Mouse (Mus musculus): ENCODE data around the gene Ccdc47.

The Ccdc47 gene

GRCm38 (mm10) chr11:106198277-106198676 is 17.9 kb downstream of the Ccdc47 start:
- no peak for DNase-seq (ENCODE audit: low spot score)

DNA sequence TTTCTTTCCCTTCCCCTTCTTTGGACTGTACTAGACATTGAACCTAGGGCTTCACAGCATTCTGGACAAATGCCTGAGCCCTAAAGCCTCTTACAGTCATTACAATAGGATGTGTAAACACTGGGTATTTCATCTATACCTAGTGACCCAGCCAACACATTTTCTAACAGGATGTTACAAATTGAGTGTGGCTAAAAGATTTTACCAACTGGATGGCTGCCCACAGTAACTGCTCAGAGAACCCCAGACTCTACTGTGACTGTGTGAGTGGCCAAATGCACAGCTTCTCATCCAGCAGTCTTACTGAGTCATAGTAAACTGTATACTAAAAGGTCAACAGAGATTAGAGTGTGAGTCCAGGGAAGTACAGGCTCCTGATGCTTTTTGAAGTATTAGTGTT is 20.8 kb downstream of the Ccdc47 start:
- no peak for DNase-seq (ENCODE audit: low spot score)

DNA sequence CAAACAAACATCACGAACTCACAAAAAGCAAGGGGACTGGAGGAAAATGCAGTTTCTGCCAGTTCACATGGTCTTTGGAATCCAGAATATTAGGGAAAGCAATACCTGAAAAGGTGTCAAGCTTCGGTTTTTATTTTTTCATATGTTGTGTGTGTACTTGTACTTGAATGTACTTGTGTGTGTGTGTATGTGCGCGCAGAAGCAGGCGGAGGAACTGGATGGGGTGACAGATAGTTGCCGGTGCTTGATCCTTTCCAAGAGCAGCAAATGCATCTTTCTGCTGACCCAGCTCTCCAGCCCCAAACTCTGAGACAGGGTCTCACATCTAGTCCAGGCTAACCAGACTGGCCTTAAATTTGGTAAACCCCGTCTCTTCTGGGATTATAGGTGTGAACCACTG is 21.3 kb downstream of the Ccdc47 start:
- DNase-seq (ENCODE audit: low spot score) = no peak

- no peak for DNase-seq (ENCODE audit: low spot score)
Observed at GRCm38 (mm10) chr11:106194155-106194541, 22.0 kb downstream of the Ccdc47 start.

GRCm38 (mm10) chr11:106193371-106194154 is 22.6 kb downstream of the Ccdc47 start:
- peak; percentile 98 for DNase-seq (ENCODE audit: low spot score)

GRCm38 (mm10) chr11:106192657-106193370 is 23.3 kb downstream of the Ccdc47 start:
- DNase-seq (ENCODE audit: low spot score) = peak; percentile 4

GRCm38 (mm10) chr11:106192241-106192640 is 23.9 kb downstream of the Ccdc47 start:
- DNase-seq (ENCODE audit: low spot score) = no peak

DNA sequence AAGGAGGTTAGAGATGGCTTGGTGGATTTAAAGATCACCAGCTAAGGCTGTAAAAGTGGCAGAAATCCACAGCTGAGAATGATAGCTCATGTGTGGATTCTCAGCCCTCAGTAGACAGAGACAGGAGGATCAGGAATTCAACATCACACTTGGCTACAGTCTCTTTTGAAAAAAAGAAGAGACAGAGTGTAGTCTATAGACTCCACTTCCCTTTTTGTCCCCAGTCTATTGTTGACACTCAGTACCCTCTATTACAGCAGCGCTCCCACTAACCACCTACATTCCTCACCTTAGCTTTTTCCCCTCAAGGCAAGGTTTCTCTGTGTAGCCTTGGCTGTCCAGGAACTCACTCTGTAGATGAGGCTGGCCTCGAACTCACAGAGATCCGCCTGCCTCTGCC is 24.4 kb downstream of the Ccdc47 start:
- no peak for DNase-seq (ENCODE audit: low spot score)

DNA sequence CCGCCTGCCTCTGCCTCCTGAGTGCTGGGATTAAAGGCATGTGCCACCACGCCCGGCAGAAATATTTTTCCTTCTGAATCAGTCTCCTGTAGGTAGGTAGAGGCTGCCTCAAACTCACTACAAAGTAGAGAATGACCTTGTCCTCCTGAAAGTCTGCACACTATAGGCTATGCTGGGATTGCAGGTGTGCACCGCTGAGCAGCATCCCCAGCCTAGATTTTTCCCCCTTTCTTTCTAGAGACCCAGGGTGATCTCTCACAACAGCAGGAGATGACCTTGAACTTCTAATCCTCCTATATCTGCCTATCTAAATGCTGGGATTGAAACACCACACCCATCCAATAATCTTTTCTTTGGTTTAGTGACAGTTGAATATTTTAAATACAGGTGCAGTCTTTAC is 28.8 kb downstream of the Ccdc47 start:
- DNase-seq (ENCODE audit: low spot score) = no peak

GRCm38 (mm10) chr11:106180449-106180801 is 35.7 kb downstream of the Ccdc47 start:
- DNase-seq (ENCODE audit: low spot score) = no peak

DNA sequence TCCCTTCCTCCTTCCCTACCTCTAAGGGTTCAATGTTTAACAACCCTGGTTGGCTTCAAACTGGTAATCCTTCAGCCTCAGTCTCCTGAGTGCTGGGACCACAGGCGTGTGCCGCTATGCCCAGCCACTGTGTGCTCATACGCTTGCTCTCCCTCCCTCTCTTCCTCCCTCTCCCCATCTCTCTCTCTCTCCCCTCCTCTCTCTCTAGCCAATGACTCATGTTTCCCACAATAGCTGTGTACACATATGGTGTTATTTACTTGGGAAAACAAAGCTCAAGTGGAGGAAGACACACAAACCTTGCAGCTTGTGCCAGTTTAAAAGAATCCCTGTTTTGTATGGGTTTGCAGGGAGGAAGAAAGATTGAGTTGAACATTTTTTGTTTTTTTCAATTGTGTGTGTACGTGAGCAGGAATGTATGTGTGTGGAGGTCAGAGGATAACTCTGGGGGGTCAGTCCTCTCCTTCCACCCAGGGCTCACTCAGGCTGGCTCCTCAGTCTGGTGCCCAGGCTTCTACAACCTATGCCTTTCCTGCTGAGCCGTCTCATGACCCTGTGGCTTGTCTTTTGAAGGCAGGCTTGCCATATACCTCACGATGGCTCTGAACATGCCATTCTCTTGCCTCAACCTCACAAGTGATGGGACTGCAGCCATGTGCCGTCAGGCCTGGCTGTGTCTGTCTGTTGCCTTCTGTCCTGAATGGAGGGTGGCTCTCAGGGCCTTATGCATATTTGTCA is 36.3 kb downstream of the Ccdc47 start:
- no peak for DNase-seq (ENCODE audit: low spot score)

DNA sequence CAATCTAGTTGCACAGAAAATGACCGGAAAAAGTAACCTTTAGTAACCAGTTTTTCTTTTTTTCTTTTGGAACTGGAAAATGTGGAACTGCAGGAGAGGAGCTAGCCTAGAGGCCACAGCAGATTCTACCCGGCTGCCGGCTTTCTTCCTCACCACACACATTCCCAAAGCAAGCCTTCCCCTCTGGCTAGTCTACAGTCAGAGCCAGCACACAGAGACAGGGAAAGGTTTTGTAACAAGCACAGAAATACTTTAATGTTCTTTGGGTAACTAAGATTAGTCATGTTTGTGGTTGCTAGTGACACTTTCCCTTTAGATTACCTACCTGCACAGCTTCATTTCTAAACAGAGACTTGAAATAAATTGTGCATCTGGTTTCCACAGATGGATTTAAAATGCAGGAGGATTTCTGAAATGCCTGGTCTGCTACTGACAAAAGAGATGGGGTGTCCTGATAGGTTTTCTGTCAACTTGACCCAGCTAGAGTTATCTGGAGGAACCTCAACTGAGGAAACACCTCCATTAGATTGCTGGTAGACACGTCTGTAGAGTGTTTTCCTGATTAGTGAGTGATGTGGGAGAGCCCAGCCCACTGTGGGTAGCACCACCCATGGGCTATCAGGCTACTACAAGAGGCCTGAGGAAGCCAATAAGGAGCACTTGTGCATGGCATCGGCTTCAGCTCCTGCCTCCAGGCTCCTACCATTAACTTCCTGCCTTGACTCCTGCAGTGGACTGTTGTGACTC is 37.9 kb downstream of the Ccdc47 start:
- DNase-seq (ENCODE audit: low spot score) = no peak

DNA sequence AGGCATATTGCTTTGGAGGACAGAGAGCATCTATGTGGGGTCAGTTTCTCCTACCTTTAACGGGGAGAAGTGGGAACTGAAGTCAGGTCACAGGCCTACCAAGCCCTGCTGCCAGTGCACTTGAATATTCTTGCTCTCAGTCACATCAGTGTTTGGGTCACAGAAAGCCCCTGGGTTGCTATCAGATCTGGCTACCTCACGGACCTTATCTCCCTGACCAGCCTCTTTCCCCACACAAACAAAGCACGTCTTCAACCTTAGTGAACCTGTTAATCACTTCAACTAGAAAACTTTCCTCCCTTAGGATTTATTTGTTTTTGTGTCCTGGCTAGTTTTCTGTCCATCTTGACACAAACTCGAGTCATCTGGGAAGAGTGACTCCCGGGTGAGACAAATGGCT is 39.8 kb downstream of the Ccdc47 start:
- no peak for DNase-seq (ENCODE audit: low spot score)

DNA sequence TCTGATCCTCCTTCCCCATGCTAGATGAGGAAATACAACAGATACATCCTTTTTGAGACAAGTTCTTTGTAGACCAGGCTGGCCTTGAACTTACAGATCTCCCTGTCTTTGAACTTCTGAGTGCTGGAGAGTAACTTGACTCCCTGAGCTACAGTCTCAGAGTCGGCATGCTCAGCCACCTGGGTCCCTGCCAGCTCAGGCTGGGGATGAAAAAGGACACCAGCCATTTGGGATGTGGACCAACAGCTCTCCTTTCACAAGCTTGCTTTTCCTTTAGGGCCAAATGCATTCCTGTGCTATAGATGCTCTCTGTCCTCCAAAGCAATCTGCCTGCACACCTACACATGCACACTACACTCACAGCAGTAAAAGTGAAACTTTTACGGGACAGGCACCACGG is 41.1 kb downstream of the Ccdc47 start:
- no peak for DNase-seq (ENCODE audit: low spot score)

GRCm38 (mm10) chr11:106174372-106174771 is 41.8 kb downstream of the Ccdc47 start:
- DNase-seq (ENCODE audit: low spot score) = no peak

GRCm38 (mm10) chr11:106173228-106173627 is 42.9 kb downstream of the Ccdc47 start:
- no peak for DNase-seq (ENCODE audit: low spot score)

DNA sequence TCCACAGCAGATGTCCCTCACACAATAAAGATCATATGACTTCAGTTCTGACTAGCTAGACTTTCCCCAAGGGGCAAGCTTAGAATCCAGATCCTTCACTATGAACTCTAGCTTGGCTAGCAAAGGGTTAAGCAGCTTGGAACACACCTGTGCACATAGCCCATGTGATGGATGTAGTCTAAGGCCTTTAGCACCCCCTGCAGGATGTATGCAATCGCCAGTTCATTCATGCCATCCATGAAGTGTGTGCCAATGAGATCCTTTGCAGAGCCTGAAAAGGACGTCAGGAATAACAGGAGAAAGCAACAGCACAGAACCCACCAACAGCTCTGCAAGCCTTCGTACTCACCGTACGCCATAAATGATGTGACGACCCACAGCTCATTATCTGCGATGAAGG is 45.3 kb downstream of the Ccdc47 start:
- DNase-seq (ENCODE audit: low spot score) = peak; percentile 28

GRCm38 (mm10) chr11:106167435-106167834 is 48.7 kb downstream of the Ccdc47 start:
- no peak for DNase-seq (ENCODE audit: low spot score)

DNA sequence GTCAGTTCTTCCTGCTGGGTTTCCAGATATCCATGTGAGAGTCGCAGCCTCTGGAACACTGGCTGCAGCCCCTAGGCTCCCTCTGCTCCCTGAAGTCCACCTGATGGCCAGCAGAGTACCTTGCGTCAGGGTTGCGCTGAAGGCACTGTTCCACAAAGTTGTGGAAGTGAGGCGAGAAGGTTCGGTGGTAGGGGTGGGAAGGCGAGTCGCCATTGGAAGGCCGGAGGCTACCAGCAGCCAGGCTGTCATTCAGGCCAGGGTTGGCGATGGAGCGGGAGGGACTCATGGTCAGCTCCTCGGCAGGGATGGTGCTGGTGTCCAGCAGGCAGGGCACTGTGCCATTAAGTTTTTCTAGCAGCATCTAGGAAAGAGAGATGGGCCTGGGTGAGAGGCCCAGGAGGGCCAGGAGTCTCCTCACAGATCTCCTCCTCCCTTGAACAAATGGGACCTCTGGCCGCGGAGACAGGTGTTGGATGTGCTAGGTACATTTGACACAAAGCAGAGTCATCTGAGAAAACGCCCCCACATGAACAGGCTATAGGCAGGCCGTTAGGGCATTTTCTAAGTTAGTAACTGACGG is 51.5 kb downstream of the Ccdc47 start:
- no peak for DNase-seq (ENCODE audit: low spot score)

DNA sequence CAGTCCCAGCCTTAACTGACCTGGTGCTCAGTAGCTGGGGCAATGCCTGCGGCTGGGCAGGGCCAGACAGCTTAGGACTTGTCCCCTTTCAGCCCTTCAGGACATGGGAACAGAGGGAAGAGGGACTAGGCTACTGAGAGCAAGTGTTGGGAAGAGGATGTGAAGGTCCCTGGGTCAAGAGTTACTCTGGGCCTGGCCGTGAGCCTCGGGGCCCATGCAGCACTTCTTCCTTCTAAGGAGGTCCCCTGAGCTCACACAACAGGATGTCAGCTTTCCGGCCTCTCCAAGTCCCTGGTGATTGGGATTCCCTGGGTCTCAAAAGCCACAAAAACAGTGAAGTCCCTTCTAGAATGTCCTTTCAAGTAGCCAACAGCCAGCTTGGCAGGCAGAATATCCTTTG is 52.6 kb downstream of the Ccdc47 start:
- DNase-seq (ENCODE audit: low spot score) = no peak

DNA sequence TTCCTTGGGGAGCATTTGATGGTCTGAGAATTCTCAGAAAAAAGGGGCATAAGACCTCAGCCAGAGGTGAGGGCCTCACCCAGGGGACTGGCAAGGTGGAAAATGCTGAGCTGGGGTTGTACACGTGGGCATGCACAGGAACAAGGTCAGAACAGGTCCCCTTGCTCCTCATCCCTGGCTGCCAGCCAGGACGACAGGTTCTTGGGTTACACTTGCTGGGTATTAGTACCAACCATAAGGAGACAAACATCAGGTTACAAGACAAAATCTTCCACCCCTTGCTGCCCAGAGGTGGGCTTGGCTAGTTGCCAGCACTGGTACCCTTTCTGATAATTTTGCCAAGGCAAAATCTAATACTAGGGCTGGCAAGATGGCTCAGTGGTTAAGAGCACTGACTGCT is 53.9 kb downstream of the Ccdc47 start:
- no peak for DNase-seq (ENCODE audit: low spot score)
